Mouse (Mus musculus): ENCODE data around the gene Cish.

Cish gene

GRCm38 (mm10) chr9:107296016-107296040 is at the start of gene Cish:
Cish (plus strand) TSS chr9:107296026.
- in situ Hi-C loops (cut with MboI, MseI): loop anchor here (5.0 to 25.0 kb wide), 2 partner anchors 36 to 1134 kb away; partner anchors contain the start of genes Glyctk and Wdr82

GRCm38 (mm10) chr9:107246170-107246569 is 49.7 kb upstream of the Cish start:
- in situ Hi-C loops (cut with MboI, MseI): loop anchor here (5.0 kb wide), 1 partner anchor 46 kb away; no protein-coding TSS in a partner anchor

- in situ Hi-C loops (cut with MboI, MseI): loop anchor here (5.0 kb wide), 1 partner anchor 43 kb away; no protein-coding TSS in a partner anchor
Observed at GRCm38 (mm10) chr9:107249154-107249553, 46.7 kb upstream of the Cish start.

GRCm38 (mm10) chr9:107250416-107251337 is 45.1 kb upstream of the Cish start:
- in situ Hi-C loops (cut with MboI, MseI): no loop called here

- in situ Hi-C loops (cut with MboI, MseI): no loop called here
Observed at GRCm38 (mm10) chr9:107252164-107252563, 43.7 kb upstream of the Cish start.

GRCm38 (mm10) chr9:107254476-107254875 is 41.4 kb upstream of the Cish start:
- in situ Hi-C loops (cut with MboI, MseI): no loop called here

- in situ Hi-C loops (cut with MboI, MseI): no loop called here
Observed at GRCm38 (mm10) chr9:107254925-107255324, 40.9 kb upstream of the Cish start.

GRCm38 (mm10) chr9:107255596-107255995 is 40.2 kb upstream of the Cish start:
- in situ Hi-C loops (cut with MboI, MseI): no loop called here

GRCm38 (mm10) chr9:107259571-107259970 is 36.3 kb upstream of the Cish start:
- in situ Hi-C loops (cut with MboI, MseI): no loop called here

GRCm38 (mm10) chr9:107260429-107260828 is 35.4 kb upstream of the Cish start:
- in situ Hi-C loops (cut with MboI, MseI): no loop called here

GRCm38 (mm10) chr9:107260836-107261235 is 35.0 kb upstream of the Cish start:
- in situ Hi-C loops (cut with MboI, MseI): no loop called here

GRCm38 (mm10) chr9:107261792-107262191 is 34.0 kb upstream of the Cish start:
- in situ Hi-C loops (cut with MboI, MseI): no loop called here

GRCm38 (mm10) chr9:107262375-107262774 is 33.5 kb upstream of the Cish start:
- in situ Hi-C loops (cut with MboI, MseI): no loop called here

- in situ Hi-C loops (cut with MboI, MseI): no loop called here
Observed at GRCm38 (mm10) chr9:107263912-107264311, 31.9 kb upstream of the Cish start.

- in situ Hi-C loops (cut with MboI, MseI): no loop called here
Observed at GRCm38 (mm10) chr9:107264731-107265130, 31.1 kb upstream of the Cish start.

- in situ Hi-C loops (cut with MboI, MseI): no loop called here
Observed at GRCm38 (mm10) chr9:107267028-107267427, 28.8 kb upstream of the Cish start.

GRCm38 (mm10) chr9:107267721-107268402 is 28.0 kb upstream of the Cish start:
- in situ Hi-C loops (cut with MboI, MseI): no loop called here

GRCm38 (mm10) chr9:107269772-107270171 is 26.1 kb upstream of the Cish start:
- in situ Hi-C loops (cut with MboI, MseI): loop anchor here (10.0 kb wide), 1 partner anchor 385 kb away; the partner anchor contains the start of gene Rbm15b

- in situ Hi-C loops (cut with MboI, MseI): loop anchor here (10.0 kb wide), 1 partner anchor 387 kb away; the partner anchor contains the start of gene Rbm15b
Observed at GRCm38 (mm10) chr9:107271177-107271938, 24.5 kb upstream of the Cish start.

- in situ Hi-C loops (cut with MboI, MseI): loop anchor here (10.0 kb wide), 1 partner anchor 387 kb away; the partner anchor contains the start of gene Rbm15b
Observed at GRCm38 (mm10) chr9:107272284-107272683, 23.5 kb upstream of the Cish start.

- in situ Hi-C loops (cut with MboI, MseI): loop anchor here (10.0 kb wide), 1 partner anchor 388 kb away; the partner anchor contains the start of gene Rbm15b
Observed at GRCm38 (mm10) chr9:107273184-107273583, 22.6 kb upstream of the Cish start.

- in situ Hi-C loops (cut with MboI, MseI): loop anchor here (10.0 to 25.0 kb wide), 2 partner anchors 390 to 1112 kb away; partner anchors contain the start of genes Glyctk, Rbm15b and Wdr82
Observed at GRCm38 (mm10) chr9:107274751-107275150, 21.1 kb upstream of the Cish start.
